Mouse (Mus musculus): ENCODE data around the gene Fgf10. TPM values are rescaled to one million over a fixed set of nuclear protein-coding genes. Genes with fewer than 3 reads are reported as not detected.

Gene Fgf10
- 0.68 and 0.82 TPM in 2 replicates for polyA plus RNA-seq (2016; fragmentation: Nextera tagmentation; extraction: Ambion mirVana)

GRCm38 (mm10) chr13:118669491-118669890, at the start of gene Fgf10:
TSS of gene Fgf10 (plus strand) at chr13:118669791.
- Histone ChIP-seq H3K27ac (no peak within 1 kb of the TSS), H3K27me3 (peaks cover 15% of the 10 kb centered on the region), H3K9me3 (no peaks in the 10 kb centered on the region), H3K9ac (no peak within 1 kb of the TSS), H3K36me3 (replicated peaks) (no peaks in the 10 kb centered on the region), H3K4me2 (no peak within 1 kb of the TSS), H3K4me1 (0 out of 2 replicates have a peak, but pooled peaks cover 2% of the 10 kb centered on the region), H3K4me3 (replicated peaks) (no peak within 1 kb of the TSS)
- WGBS = 16% methylated on average over 7 of the region's 7 CpGs
- no peak for ATAC-seq (ENCODE audit: low FRiP score)

- no peak for ATAC-seq (ENCODE audit: low FRiP score)
- Histone ChIP-seq H3K9ac (no peak overlapping the region), H3K4me2 (no peak overlapping the region), H3K27ac (no peak overlapping the region), H3K4me3 (replicated peaks) (no peak overlapping the region), H3K9me3 (no peaks in the 10 kb centered on the region), H3K4me1 (no peaks in the 10 kb centered on the region), H3K27me3 (no peaks in the 10 kb centered on the region), H3K36me3 (replicated peaks) (no peaks in the 10 kb centered on the region)
- 62% methylated on average over 3 of the region's 3 CpGs for WGBS
Measured at GRCm38 (mm10) chr13:118629661-118630428, 39.7 kb upstream of the Fgf10 start.

- Histone ChIP-seq H3K36me3 (replicated peaks) (no peaks in the 10 kb centered on the region), H3K27me3 (no peaks in the 10 kb centered on the region), H3K4me1 (no peaks in the 10 kb centered on the region), H3K27ac (no peak overlapping the region), H3K9me3 (no peaks in the 10 kb centered on the region), H3K4me2 (no peak overlapping the region), H3K4me3 (replicated peaks) (no peak overlapping the region), H3K9ac (no peak overlapping the region)
- WGBS = 87% methylated on average over 2 of the region's 2 CpGs
- ATAC-seq (ENCODE audit: low FRiP score) = no peak
Measured at GRCm38 (mm10) chr13:118631500-118631899, 38.1 kb upstream of the Fgf10 start.

GRCm38 (mm10) chr13:118636047-118636446, 33.5 kb upstream of the Fgf10 start:
- 94% methylated on average over 5 of the region's 5 CpGs for WGBS
- H3K27me3 ChIP-seq = no peaks in the 10 kb centered on the region
- no peak overlapping the region for H3K4me3 ChIP-seq (replicated peaks)

DNA sequence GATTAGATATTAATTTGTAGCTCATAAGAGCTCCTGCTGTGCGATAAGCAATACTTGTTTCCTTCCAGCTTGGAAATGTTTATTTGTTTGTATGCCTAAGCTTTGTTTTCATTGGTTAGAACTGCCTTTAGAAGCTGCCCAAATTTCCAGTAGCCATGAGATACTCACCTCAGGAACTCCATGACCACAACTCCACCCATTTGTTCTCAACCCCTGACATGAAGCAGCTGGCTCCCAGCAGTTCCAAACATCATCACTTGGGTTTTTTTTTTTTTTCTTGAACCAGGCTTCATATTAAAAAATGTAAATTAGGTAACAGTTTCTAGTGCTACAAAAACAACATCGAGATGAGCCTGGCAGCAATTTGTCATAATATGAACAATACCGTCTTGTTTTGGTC, 27.0 kb upstream of the Fgf10 start:
- Histone ChIP-seq H3K27me3 (no peaks in the 10 kb centered on the region), H3K9me3 (no peaks in the 10 kb centered on the region), H3K9ac (no peak overlapping the region), H3K27ac (no peak overlapping the region), H3K4me1 (no peaks in the 10 kb centered on the region), H3K36me3 (replicated peaks) (no peaks in the 10 kb centered on the region), H3K4me3 (replicated peaks) (no peak overlapping the region), H3K4me2 (no peak overlapping the region)
- no peak for ATAC-seq (ENCODE audit: low FRiP score)
- 92% methylated on average over 3 of the region's 3 CpGs for WGBS

More at GRCm38 (mm10) chr13:118636047-118636446, 33.5 kb upstream of the Fgf10 start:
- Histone ChIP-seq H3K9me3 (no peaks in the 10 kb centered on the region), H3K27ac (no peak overlapping the region), H3K36me3 (replicated peaks) (no peaks in the 10 kb centered on the region), H3K4me2 (no peak overlapping the region), H3K4me1 (no peaks in the 10 kb centered on the region), H3K9ac (no peak overlapping the region)
- no peak for ATAC-seq (ENCODE audit: low FRiP score)

- ATAC-seq (ENCODE audit: low FRiP score) = no peak
- WGBS = 83% methylated on average over 6 of the region's 6 CpGs
- Histone ChIP-seq H3K4me3 (replicated peaks) (no peak overlapping the region), H3K27ac (no peak overlapping the region), H3K9me3 (no peaks in the 10 kb centered on the region), H3K36me3 (replicated peaks) (no peaks in the 10 kb centered on the region), H3K4me1 (no peaks in the 10 kb centered on the region), H3K9ac (no peak overlapping the region), H3K4me2 (no peak overlapping the region), H3K27me3 (no peaks in the 10 kb centered on the region)
Measured at GRCm38 (mm10) chr13:118643138-118643537, 26.5 kb upstream of the Fgf10 start.

DNA sequence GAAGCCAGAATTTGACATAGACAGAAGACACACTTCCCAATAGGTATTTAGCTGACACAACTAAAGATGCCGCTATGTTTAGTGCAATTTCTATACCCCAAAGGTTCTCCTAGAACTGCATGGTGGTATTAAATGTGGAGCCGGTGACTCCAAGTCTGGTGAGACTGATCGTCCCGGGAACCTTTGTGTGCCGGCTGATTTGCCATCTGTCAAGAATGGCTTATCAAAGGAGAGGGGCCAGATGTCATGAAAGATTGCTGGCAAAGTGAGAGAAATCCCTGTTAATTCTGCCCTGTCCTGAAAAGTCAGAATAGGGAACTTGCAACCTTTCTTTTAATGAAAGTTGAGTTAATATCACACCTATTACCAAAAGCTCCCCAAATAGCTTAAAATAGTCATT, 12.6 kb upstream of the Fgf10 start:
- no peak overlapping the region for H3K9ac ChIP-seq
- H3K27me3 ChIP-seq = no peaks in the 10 kb centered on the region
- no peak overlapping the region for H3K4me3 ChIP-seq (replicated peaks)
- H3K36me3 ChIP-seq (replicated peaks) = no peaks in the 10 kb centered on the region
- 68% methylated on average over 5 of the region's 5 CpGs for WGBS
- no peak for ATAC-seq (ENCODE audit: low FRiP score)
- H3K4me2 ChIP-seq = no peak overlapping the region
- no peak overlapping the region for H3K27ac ChIP-seq
- H3K4me1 ChIP-seq = no peaks in the 10 kb centered on the region
- H3K9me3 ChIP-seq = no peaks in the 10 kb centered on the region

DNA sequence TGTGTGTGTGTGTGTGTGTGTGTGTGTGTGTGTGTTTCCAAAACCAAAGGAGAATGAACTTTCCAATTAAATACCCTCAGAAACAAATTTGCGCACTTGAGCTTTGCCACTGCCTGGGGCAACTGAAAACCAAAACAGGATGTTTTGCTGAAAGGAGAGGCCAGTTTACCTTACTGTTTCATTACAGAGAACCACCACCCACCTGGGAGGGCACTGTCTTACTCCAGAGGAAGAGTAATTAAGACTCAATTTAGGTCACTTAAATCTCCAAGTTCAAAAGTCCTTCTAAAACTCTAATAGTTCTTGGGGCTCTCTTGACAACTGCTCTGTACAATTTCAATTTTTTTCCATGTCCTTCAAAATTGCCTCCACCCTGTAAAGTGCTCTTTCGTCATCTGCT, 11.6 kb upstream of the Fgf10 start:
- Histone ChIP-seq H3K4me1 (no peaks in the 10 kb centered on the region), H3K4me3 (replicated peaks) (no peak overlapping the region), H3K36me3 (replicated peaks) (no peaks in the 10 kb centered on the region), H3K27ac (no peak overlapping the region), H3K9ac (no peak overlapping the region), H3K9me3 (no peaks in the 10 kb centered on the region), H3K27me3 (no peaks in the 10 kb centered on the region), H3K4me2 (no peak overlapping the region)
- ATAC-seq (ENCODE audit: low FRiP score) = no peak
- 86% methylated on average over 2 of the region's 2 CpGs for WGBS

DNA sequence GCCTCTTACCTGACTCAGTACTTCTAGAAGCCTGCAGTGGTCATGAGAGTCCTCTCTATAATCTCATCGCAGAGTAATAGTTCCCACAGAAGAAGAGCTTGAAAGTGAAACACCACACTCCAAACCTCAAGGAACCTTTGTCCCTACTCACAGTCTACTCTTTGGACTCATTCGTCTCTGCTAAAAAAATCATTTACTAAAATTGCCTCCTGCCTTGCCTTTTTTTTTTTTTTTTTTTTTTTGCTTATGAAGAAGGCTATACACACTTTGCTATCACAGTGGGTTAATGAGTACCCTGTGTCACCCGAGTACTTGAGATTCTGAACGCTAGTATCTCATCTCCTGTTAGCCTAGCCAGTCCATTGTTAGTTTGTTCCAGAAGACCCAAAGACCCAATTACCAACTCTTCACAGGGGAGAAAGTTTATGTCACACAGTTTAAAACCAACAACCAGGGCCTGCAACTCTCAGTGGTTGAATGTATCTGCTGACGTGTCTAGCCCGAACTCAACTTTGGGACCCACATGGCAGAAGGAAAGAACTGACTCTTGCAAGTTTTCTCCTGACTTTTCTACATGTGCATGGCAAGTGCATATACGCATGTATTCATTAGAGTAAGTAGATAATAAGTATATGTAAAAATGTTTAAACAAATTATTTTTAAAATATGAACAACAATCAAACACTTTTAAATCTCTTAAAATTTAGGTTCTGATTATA, 10.8 kb upstream of the Fgf10 start:
- peaks cover 3% of the 10 kb centered on the region; the same call in 1 of the 2 replicates for H3K27me3 ChIP-seq
- ATAC-seq (ENCODE audit: low FRiP score) = no peak
- 92% methylated on average over 7 of the region's 7 CpGs for WGBS
- H3K4me1 ChIP-seq = no peaks in the 10 kb centered on the region
- H3K36me3 ChIP-seq (replicated peaks) = no peaks in the 10 kb centered on the region
- H3K4me2 ChIP-seq = no peak overlapping the region
- H3K9ac ChIP-seq = no peak overlapping the region
- H3K9me3 ChIP-seq = no peaks in the 10 kb centered on the region
- no peak overlapping the region for H3K27ac ChIP-seq
- H3K4me3 ChIP-seq (replicated peaks) = no peak overlapping the region

DNA sequence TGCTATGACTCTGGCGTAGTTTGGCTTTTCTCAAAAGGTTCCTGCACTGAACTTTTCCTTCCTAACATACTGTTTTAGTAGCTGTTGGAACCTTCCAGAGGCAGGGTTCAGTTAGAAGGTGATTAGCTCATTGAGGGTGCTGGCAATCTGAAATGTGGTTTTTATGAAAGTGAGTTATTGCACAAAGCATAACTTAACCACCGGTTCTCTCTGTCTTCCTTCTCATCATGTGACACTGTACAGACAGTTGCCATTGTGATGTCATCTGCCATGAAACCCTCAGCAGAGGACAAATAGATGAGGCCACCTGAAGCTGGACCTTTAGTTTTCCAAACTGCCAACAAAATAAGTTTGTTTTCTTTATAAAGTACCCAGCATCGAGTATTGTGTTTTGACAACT, 7.9 kb upstream of the Fgf10 start:
- H3K4me1 ChIP-seq = no peaks in the 10 kb centered on the region
- peaks cover 3% of the 10 kb centered on the region; the same call in 1 of the 2 replicates for H3K27me3 ChIP-seq
- no peaks in the 10 kb centered on the region for H3K9me3 ChIP-seq
- no peak overlapping the region for H3K4me3 ChIP-seq (replicated peaks)
- H3K9ac ChIP-seq = no peak overlapping the region
- WGBS = 87% methylated on average over 3 of the region's 3 CpGs
- no peaks in the 10 kb centered on the region for H3K36me3 ChIP-seq (replicated peaks)
- H3K4me2 ChIP-seq = no peak overlapping the region
- no peak for ATAC-seq (ENCODE audit: low FRiP score)
- no peak overlapping the region for H3K27ac ChIP-seq

DNA sequence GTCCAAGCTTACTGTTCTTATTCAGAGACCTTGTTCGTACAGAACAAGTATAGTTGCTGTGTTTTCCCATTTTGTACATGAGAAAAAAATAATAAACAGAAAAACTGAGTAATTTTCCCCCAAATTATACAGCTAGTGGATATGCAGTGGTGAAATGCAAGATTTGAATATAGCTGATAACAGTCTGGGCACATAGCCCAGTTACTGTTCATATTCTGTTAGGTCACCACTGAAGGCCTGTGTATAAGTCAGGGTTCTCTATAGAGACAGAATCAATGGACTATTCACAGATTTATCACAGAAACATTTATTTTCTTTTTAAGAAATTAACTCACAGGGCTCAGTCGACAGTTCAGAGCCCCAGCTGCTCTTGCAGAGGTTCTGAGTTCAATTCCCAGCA, 4.7 kb upstream of the Fgf10 start:
- no peaks in the 10 kb centered on the region for H3K9me3 ChIP-seq
- no peak overlapping the region for H3K27ac ChIP-seq
- H3K27me3 ChIP-seq = peaks cover 10% of the 10 kb centered on the region
- no peak overlapping the region for H3K9ac ChIP-seq
- H3K4me3 ChIP-seq (replicated peaks) = no peak overlapping the region
- no peak overlapping the region for H3K4me2 ChIP-seq
- no peaks in the 10 kb centered on the region for H3K36me3 ChIP-seq (replicated peaks)
- 86% methylated on average over 2 of the region's 2 CpGs for WGBS
- ATAC-seq (ENCODE audit: low FRiP score) = no peak
- H3K4me1 ChIP-seq = 0 out of 2 replicates have a peak, but pooled peaks cover 2% of the 10 kb centered on the region

DNA sequence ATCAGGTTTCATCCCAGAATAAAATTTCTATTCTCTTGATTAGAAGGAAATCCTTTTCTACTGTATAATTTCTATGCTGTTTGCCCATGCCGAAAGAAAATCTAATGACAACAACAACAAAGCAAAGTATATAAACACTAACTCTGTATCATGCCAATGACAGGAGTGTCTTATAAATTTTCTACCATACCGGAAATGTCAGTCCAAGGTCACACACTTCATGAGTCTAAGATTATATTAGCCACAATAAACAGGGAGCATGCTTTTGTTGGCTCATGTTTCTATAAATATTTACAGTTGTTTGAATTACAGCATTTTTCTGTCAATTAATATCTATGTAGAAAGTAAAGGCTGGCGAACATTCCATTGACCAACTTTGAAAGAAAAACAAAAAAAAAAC, 9.6 kb downstream of the Fgf10 start:
- Histone ChIP-seq H3K4me2 (no peak overlapping the region), H3K36me3 (replicated peaks) (no peaks in the 10 kb centered on the region), H3K27me3 (no peaks in the 10 kb centered on the region), H3K9me3 (no peaks in the 10 kb centered on the region), H3K9ac (no peak overlapping the region), H3K4me3 (replicated peaks) (no peak overlapping the region), H3K4me1 (no peaks in the 10 kb centered on the region), H3K27ac (no peak overlapping the region)
- no peak for ATAC-seq (ENCODE audit: low FRiP score)
- WGBS = 92% methylated on average over 3 of the region's 3 CpGs

GRCm38 (mm10) chr13:118693049-118693448, 23.5 kb downstream of the Fgf10 start:
- WGBS = 88% methylated on average over 2 of the region's 2 CpGs

More at GRCm38 (mm10) chr13:118693049-118693448, 23.5 kb downstream of the Fgf10 start:
- Histone ChIP-seq H3K9ac (no peak overlapping the region), H3K9me3 (no peaks in the 10 kb centered on the region), H3K4me2 (no peak overlapping the region), H3K27ac (no peak overlapping the region), H3K4me3 (replicated peaks) (no peak overlapping the region), H3K36me3 (replicated peaks) (no peaks in the 10 kb centered on the region), H3K27me3 (no peaks in the 10 kb centered on the region), H3K4me1 (no peaks in the 10 kb centered on the region)
- ATAC-seq (ENCODE audit: low FRiP score) = no peak
